Mouse (Mus musculus) midbrain, embryonic 11.5 days (tissue): ENCODE measurements around the gene Prss30. TPM values are rescaled to one million over a fixed set of nuclear protein-coding genes. Genes with fewer than 3 reads are reported as not detected.

ENCODE experiments used
- ATAC-seq: fragments of 200-750 bp; cut with Nextera tagmentation; 2 replicates; pipeline ENCODE4 v1.8.0; 2017; ENCODE audit warnings: moderate TSS enrichment, moderate library complexity; ENCODE audit not compliant: low FRiP score
- DNase-seq: peaks from one replicate; pipeline ENCODE4 v3.0.0; 2015; ENCODE audit warnings: low spot score; ENCODE audit errors: missing footprints
- H3K27ac ChIP-seq: fragments of 300-500 bp; sonication (generic); 2 replicates; pipeline ENCODE4 v1.5.1; 2014; ENCODE audit warnings: low read depth, low read length
- H3K27me3 ChIP-seq: fragments of 300-500 bp; sonication (generic); 2 replicates; pipeline ENCODE4 v1.6.1; 2014; ENCODE audit warnings: mild to moderate bottlenecking, low read length, moderate library complexity, mixed read lengths; ENCODE audit not compliant: control insufficient read depth, insufficient read depth
- H3K36me3 ChIP-seq: fragments of 300-500 bp; sonication (generic); 2 replicates; pipeline ENCODE4 v1.6.1; 2014; ENCODE audit warnings: mild to moderate bottlenecking, low read length, moderate library complexity, mixed read lengths; ENCODE audit not compliant: control insufficient read depth, insufficient read depth
- H3K4me1 ChIP-seq: fragments of 300-500 bp; sonication (generic); 2 replicates; pipeline ENCODE4 v1.6.1; 2014; ENCODE audit warnings: low read length; ENCODE audit not compliant: control insufficient read depth, insufficient read depth
- H3K4me2 ChIP-seq: fragments of 300-500 bp; sonication (generic); 2 replicates; pipeline ENCODE4 v1.6.1; 2014; ENCODE audit warnings: mild to moderate bottlenecking, moderate library complexity
- H3K4me3 ChIP-seq: fragments of 300-500 bp; sonication (generic); 2 replicates; pipeline ENCODE4 v1.5.1; 2014; ENCODE audit warnings: low read depth, low read length
- H3K9ac ChIP-seq: fragments of 300-500 bp; sonication (generic); 2 replicates; pipeline ENCODE4 v1.6.1; 2014; ENCODE audit warnings: low read length
- H3K9me3 ChIP-seq: fragments of 300-500 bp; sonication (generic); 2 replicates; pipeline ENCODE4 v1.6.1; 2016; ENCODE audit warnings: low read length; ENCODE audit not compliant: control insufficient read depth
- WGBS: fragments of 180-500 bp; shearing (Covaris S2); extraction: QIAGEN DNeasy Blood & Tissue Kit; methylation state at CpG from one replicate; pipeline ENCODE4 v1.1.7; 2014; 5-methylcytosine and 5-hydroxymethylcytosine counted together
- polyA plus RNA-seq: library from polyadenylated mRNA; unstranded; fragments of >200 nt; fragmentation: Nextera tagmentation; extraction: Ambion mirVana; gene quantifications from 2 replicates; pipeline ENCODE4 v1.2.1, GENCODE M21; 2014

Gene Prss30
- not detected in 2 replicates for polyA plus RNA-seq

GRCm38 (mm10) chr17:23980297-23980909 lies at the start of gene Prss30:
Gene Prss30, minus strand, starts transcription at chr17:23980566.
- H3K4me3 ChIP-seq = no peak within 1 kb of the TSS
- H3K4me2 ChIP-seq = no peak within 1 kb of the TSS
- H3K27ac ChIP-seq = no peak within 1 kb of the TSS
- DNase-seq (no peak), ATAC-seq (no peak)
- 86% methylated on average over 10 of the region's 10 CpGs for WGBS
- no peak within 1 kb of the TSS for H3K9ac ChIP-seq
- H3K9me3 ChIP-seq = no peaks in the 10 kb centered on the region
- no peaks in the 10 kb centered on the region for H3K4me1 ChIP-seq
- H3K27me3 ChIP-seq = no peaks in the 10 kb centered on the region
- H3K36me3 ChIP-seq = no peaks in the 10 kb centered on the region

- H3K36me3 ChIP-seq = no peaks in the 10 kb centered on the region
- H3K4me1 ChIP-seq = no peaks in the 10 kb centered on the region
- no peak overlapping the region for H3K4me3 ChIP-seq
- H3K9me3 ChIP-seq = no peaks in the 10 kb centered on the region
- WGBS = 85% methylated on average over 7 of the region's 7 CpGs
- DNase-seq = no peak
- no peaks in the 10 kb centered on the region for H3K27me3 ChIP-seq
- ATAC-seq = no peak
- no peak overlapping the region for H3K4me2 ChIP-seq
- H3K27ac ChIP-seq = no peak overlapping the region
- no peak overlapping the region for H3K9ac ChIP-seq
Observed at GRCm38 (mm10) chr17:24029477-24029876, 49.1 kb upstream of the Prss30 start.

- WGBS = 80% methylated on average over 5 of the region's 5 CpGs
Observed at GRCm38 (mm10) chr17:24021375-24022199, 41.2 kb upstream of the Prss30 start.

GRCm38 (mm10) chr17:24020696-24021095 lies 40.3 kb upstream of the Prss30 start:
- Histone ChIP-seq H3K4me2 (no peak overlapping the region), H3K27ac (no peak overlapping the region), H3K36me3 (no peaks in the 10 kb centered on the region), H3K9me3 (no peaks in the 10 kb centered on the region), H3K4me1 (no peaks in the 10 kb centered on the region), H3K9ac (no peak overlapping the region), H3K27me3 (no peaks in the 10 kb centered on the region), H3K4me3 (no peak overlapping the region)
- no peak for DNase-seq
- ATAC-seq = no peak
- 86% methylated on average over 6 of the region's 6 CpGs for WGBS

More at GRCm38 (mm10) chr17:24021375-24022199, 41.2 kb upstream of the Prss30 start:
- H3K4me1 ChIP-seq = no peaks in the 10 kb centered on the region
- H3K9me3 ChIP-seq = no peaks in the 10 kb centered on the region
- DNase-seq (no peak), ATAC-seq (no peak)
- H3K27me3 ChIP-seq = no peaks in the 10 kb centered on the region
- no peak overlapping the region for H3K4me3 ChIP-seq
- no peaks in the 10 kb centered on the region for H3K36me3 ChIP-seq
- no peak overlapping the region for H3K9ac ChIP-seq
- H3K27ac ChIP-seq = no peak overlapping the region
- H3K4me2 ChIP-seq = no peak overlapping the region

GRCm38 (mm10) chr17:24015727-24016126 lies 35.4 kb upstream of the Prss30 start:
- no peaks in the 10 kb centered on the region for H3K9me3 ChIP-seq
- no peak overlapping the region for H3K4me3 ChIP-seq
- H3K27ac ChIP-seq = no peak overlapping the region
- no peaks in the 10 kb centered on the region for H3K36me3 ChIP-seq
- H3K4me1 ChIP-seq = no peaks in the 10 kb centered on the region
- 24% methylated on average over 14 of the region's 14 CpGs for WGBS
- H3K27me3 ChIP-seq = no peaks in the 10 kb centered on the region
- no peak overlapping the region for H3K4me2 ChIP-seq
- ATAC-seq = no peak
- H3K9ac ChIP-seq = no peak overlapping the region
- peak; percentile 81 for DNase-seq

- Histone ChIP-seq H3K4me1 (no peaks in the 10 kb centered on the region), H3K4me2 (no peak overlapping the region), H3K9ac (no peak overlapping the region), H3K4me3 (no peak overlapping the region), H3K27ac (no peak overlapping the region), H3K27me3 (no peaks in the 10 kb centered on the region), H3K9me3 (no peaks in the 10 kb centered on the region), H3K36me3 (no peaks in the 10 kb centered on the region)
- ATAC-seq = no peak
- 88% methylated on average over 5 of the region's 5 CpGs for WGBS
- DNase-seq = peak; percentile 73
Observed at GRCm38 (mm10) chr17:24014433-24014965, 34.1 kb upstream of the Prss30 start.

- Histone ChIP-seq H3K4me3 (no peak overlapping the region), H3K4me1 (no peaks in the 10 kb centered on the region), H3K36me3 (no peaks in the 10 kb centered on the region), H3K27me3 (no peaks in the 10 kb centered on the region), H3K27ac (no peak overlapping the region), H3K9ac (no peak overlapping the region), H3K9me3 (no peaks in the 10 kb centered on the region), H3K4me2 (no peak overlapping the region)
- 74% methylated on average over 2 of the region's 2 CpGs for WGBS
- peak; percentile 64 for DNase-seq
- no peak for ATAC-seq
Observed at GRCm38 (mm10) chr17:24012921-24013320, 32.6 kb upstream of the Prss30 start.

GRCm38 (mm10) chr17:24009617-24010016 lies 29.3 kb upstream of the Prss30 start:
- H3K4me2 ChIP-seq = no peak overlapping the region
- H3K27me3 ChIP-seq = no peaks in the 10 kb centered on the region
- no peak for ATAC-seq
- H3K36me3 ChIP-seq = no peaks in the 10 kb centered on the region
- no peaks in the 10 kb centered on the region for H3K4me1 ChIP-seq
- no peaks in the 10 kb centered on the region for H3K9me3 ChIP-seq
- DNase-seq = no peak
- WGBS = 56% methylated on average over 5 of the region's 5 CpGs
- H3K9ac ChIP-seq = no peak overlapping the region
- no peak overlapping the region for H3K4me3 ChIP-seq
- no peak overlapping the region for H3K27ac ChIP-seq

- Histone ChIP-seq H3K4me2 (no peak overlapping the region), H3K4me1 (no peaks in the 10 kb centered on the region), H3K4me3 (no peak overlapping the region), H3K9me3 (no peaks in the 10 kb centered on the region), H3K9ac (no peak overlapping the region), H3K27me3 (no peaks in the 10 kb centered on the region), H3K36me3 (no peaks in the 10 kb centered on the region), H3K27ac (no peak overlapping the region)
- ATAC-seq = no peak
- DNase-seq = no peak
- WGBS = 75% methylated on average over 4 of the region's 4 CpGs
Observed at GRCm38 (mm10) chr17:24008105-24008504, 27.7 kb upstream of the Prss30 start.
